Mouse (Mus musculus) MEL (cell line): ENCODE data around the gene Pi4ka. TPM values are rescaled to one million over a fixed set of nuclear protein-coding genes. Genes with fewer than 3 reads are reported as not detected.

Experiments used
- DNase-seq: peaks from one replicate; pipeline ENCODE4 v3.0.0; 2011; ENCODE audit warnings: low read depth, low spot score
- H3K27ac ChIP-seq: 2 replicates; pipeline ENCODE4 v1.5.1; 2012; ENCODE audit warnings: low read depth, mild to moderate bottlenecking, control low read depth, low read length, moderate library complexity; ENCODE audit not compliant: control insufficient read depth
- H3K27me3 ChIP-seq, 2 experiments: fragments of 150-350 bp in 1 of 2; sonication (generic) in 1 of 2; 2 replicates each; pipeline ENCODE4 v1.6.1; 2012; ENCODE audit warnings: low read length in 2 of 2, mild to moderate bottlenecking in 2 of 2, improper control_type of control experiment in 1 of 2, moderate library complexity in 1 of 2; ENCODE audit not compliant: insufficient read depth in 2 of 2, control insufficient read depth in 1 of 2
- H3K36me3 ChIP-seq, 2 experiments: 2 replicates each; pipeline ENCODE4 v1.6.1; 2012 to 2014; ENCODE audit warnings: low read length in 2 of 2, improper control_type of control experiment in 1 of 2, inconsistent platforms in 1 of 2, mild to moderate bottlenecking in 1 of 2; ENCODE audit not compliant: insufficient read depth in 2 of 2, control insufficient read depth in 1 of 2
- H3K4me1 ChIP-seq, 2 experiments: fragments of 150-350 bp in 1 of 2; sonication (generic) in 1 of 2; 2 replicates each; pipeline ENCODE4 v1.6.1; 2012; ENCODE audit warnings: low read length in 2 of 2, improper control_type of control experiment in 1 of 2, mild to moderate bottlenecking in 1 of 2; ENCODE audit not compliant: insufficient read depth in 2 of 2, control insufficient read depth in 1 of 2
- H3K4me3 ChIP-seq, 2 experiments: fragments of 150-350 bp in 1 of 2; sonication (generic) in 1 of 2; 2 replicates each; pipeline ENCODE4 v1.5.1; 2012; ENCODE audit warnings: low read depth in 2 of 2, low read length in 2 of 2, mild to moderate bottlenecking in 2 of 2, moderate library complexity in 2 of 2, control low read depth in 1 of 2, improper control_type of control experiment in 1 of 2; ENCODE audit not compliant: control insufficient read depth in 1 of 2, insufficient read depth in 1 of 2
- H3K79me2 ChIP-seq: 2 replicates; pipeline ENCODE4 v1.6.1; 2012; ENCODE audit warnings: mild to moderate bottlenecking, low read length, moderate library complexity; ENCODE audit not compliant: control insufficient read depth, poor library complexity, insufficient read depth
- H3K9ac ChIP-seq: 2 replicates; pipeline ENCODE4 v1.6.1; 2012; ENCODE audit warnings: low read depth, mild to moderate bottlenecking, control low read depth, low read length, moderate library complexity; ENCODE audit not compliant: control insufficient read depth, poor library complexity, severe bottlenecking
- H3K9me3 ChIP-seq: fragments of 150-350 bp; sonication (generic); replicated peaks from 2 replicates; pipeline ENCODE4 v1.6.1; 2012; ENCODE audit warnings: mild to moderate bottlenecking, low read length, improper control_type of control experiment, moderate library complexity; ENCODE audit not compliant: insufficient read depth
- BHLHE40 ChIP-seq: IDR thresholded peaks from 2 replicates; pipeline ENCODE4 v1.6.1; 2012; ENCODE audit warnings: low read depth, mild to moderate bottlenecking, inconsistent platforms, low read length, improper control_type of control experiment, borderline replicate concordance
- CTCF ChIP-seq, 3 experiments: IDR thresholded peaks in 2 of 3; conservative IDR thresholded peaks in 1 of 3; 2 replicates each; pipeline ENCODE4 v1.5.1; 2011 to 2012; ENCODE audit warnings: low read length in 3 of 3, low read depth in 2 of 3, mild to moderate bottlenecking in 2 of 3, improper control_type of control experiment in 1 of 3, inconsistent platforms in 1 of 3, mixed read lengths in 1 of 3, moderate library complexity in 1 of 3; ENCODE audit not compliant: control insufficient read depth in 1 of 3, insufficient read depth in 1 of 3, poor library complexity in 1 of 3, severe bottlenecking in 1 of 3
- E2F4 ChIP-seq: IDR thresholded peaks from 2 replicates; pipeline ENCODE4 v1.6.1; 2011; ENCODE audit warnings: low read depth, low read length, improper control_type of control experiment, borderline replicate concordance
- GATA1 ChIP-seq: IDR thresholded peaks from 2 replicates; pipeline ENCODE4 v1.6.1; 2011; ENCODE audit warnings: low read depth, low read length, improper control_type of control experiment
- HCFC1 ChIP-seq: IDR thresholded peaks from 2 replicates; pipeline ENCODE4 v1.6.1; 2012; ENCODE audit warnings: low read depth, mild to moderate bottlenecking, inconsistent platforms, low read length, improper control_type of control experiment, moderate library complexity
- JUND ChIP-seq: IDR thresholded peaks from 2 replicates; pipeline ENCODE4 v1.6.1; 2011; ENCODE audit warnings: low read depth, mild to moderate bottlenecking, improper control_type of control experiment, low read length
- MAX ChIP-seq: IDR thresholded peaks from 2 replicates; pipeline ENCODE4 v1.6.1; 2011; ENCODE audit warnings: low read length, improper control_type of control experiment
- MAZ ChIP-seq: IDR thresholded peaks from 2 replicates; pipeline ENCODE4 v1.6.1; 2012; ENCODE audit warnings: low read depth, mild to moderate bottlenecking, inconsistent platforms, low read length, improper control_type of control experiment
- MEF2A ChIP-seq: IDR thresholded peaks from 2 replicates; pipeline ENCODE4 v1.6.1; 2014; ENCODE audit warnings: low read depth, mild to moderate bottlenecking, inconsistent platforms, low read length, improper control_type of control experiment; ENCODE audit not compliant: poor library complexity, insufficient replicate concordance, severe bottlenecking; ENCODE audit errors: extremely low read depth
- MYC ChIP-seq: IDR thresholded peaks from 2 replicates; pipeline ENCODE4 v1.6.1; 2011; ENCODE audit warnings: low read depth, mild to moderate bottlenecking, low read length, improper control_type of control experiment, moderate library complexity
- NRF1 ChIP-seq: IDR thresholded peaks from 2 replicates; pipeline ENCODE4 v1.6.1; 2014; ENCODE audit warnings: low read depth, mild to moderate bottlenecking, inconsistent platforms, low read length, improper control_type of control experiment, moderate library complexity; ENCODE audit not compliant: poor library complexity, insufficient read depth, severe bottlenecking
- POLR2AphosphoS5 ChIP-seq: IDR thresholded peaks from 2 replicates; pipeline ENCODE4 v1.6.1; 2012; ENCODE audit warnings: low read depth, borderline replicate concordance, mild to moderate bottlenecking, inconsistent platforms, low read length, moderate library complexity, mixed read lengths
- SMC3 ChIP-seq: IDR thresholded peaks from 2 replicates; pipeline ENCODE4 v1.6.1; 2011; ENCODE audit warnings: low read depth, low read length, improper control_type of control experiment
- TBP ChIP-seq: IDR thresholded peaks from 2 replicates; pipeline ENCODE4 v1.8.0; 2011; ENCODE audit warnings: low read depth, low read length, improper control_type of control experiment
- TCF12 ChIP-seq: IDR thresholded peaks from 2 replicates; pipeline ENCODE4 v1.6.1; 2014; ENCODE audit warnings: low read depth, mild to moderate bottlenecking, inconsistent platforms, low read length, improper control_type of control experiment, moderate library complexity
- USF2 ChIP-seq, 2 experiments: IDR thresholded peaks; 2 replicates each; pipeline ENCODE4 v1.6.1; 2011 to 2012; ENCODE audit warnings: improper control_type of control experiment in 2 of 2, low read length in 2 of 2, borderline replicate concordance in 1 of 2, inconsistent platforms in 1 of 2, low read depth in 1 of 2, mild to moderate bottlenecking in 1 of 2; ENCODE audit not compliant: insufficient read depth in 1 of 2
- ZKSCAN1 ChIP-seq: IDR thresholded peaks from 2 replicates; pipeline ENCODE4 v1.6.1; 2012; ENCODE audit warnings: low read depth, mild to moderate bottlenecking, inconsistent platforms, low read length, improper control_type of control experiment, moderate library complexity
- polyA plus RNA-seq, 2 experiments: library from polyadenylated mRNA; stranded (reverse) in 1 of 2; unstranded in 1 of 2; fragments of >175 nt in 1 of 2; fragments of >200 nt in 1 of 2; gene quantifications; 2 replicates each; pipeline versions ENCODE4 v1.2.1 to v1.2.4; 2012; ENCODE audit warnings: low replicate concordance in 2 of 2, low read depth in 1 of 2; ENCODE audit not compliant: insufficient read length in 2 of 2, insufficient read depth in 1 of 2, missing spikeins in 1 of 2
- total RNA-seq: library from RNA; depleted of rRNA; stranded (reverse); fragments of 300-350 nt; gene quantifications from 2 replicates; pipeline ENCODE4 v1.2.3, GENCODE M21; 2012

Gene Pi4ka
- total and polyA plus RNA-seq, 3 experiments, result 25.0 to 286 (median 73.1) TPM

DNA sequence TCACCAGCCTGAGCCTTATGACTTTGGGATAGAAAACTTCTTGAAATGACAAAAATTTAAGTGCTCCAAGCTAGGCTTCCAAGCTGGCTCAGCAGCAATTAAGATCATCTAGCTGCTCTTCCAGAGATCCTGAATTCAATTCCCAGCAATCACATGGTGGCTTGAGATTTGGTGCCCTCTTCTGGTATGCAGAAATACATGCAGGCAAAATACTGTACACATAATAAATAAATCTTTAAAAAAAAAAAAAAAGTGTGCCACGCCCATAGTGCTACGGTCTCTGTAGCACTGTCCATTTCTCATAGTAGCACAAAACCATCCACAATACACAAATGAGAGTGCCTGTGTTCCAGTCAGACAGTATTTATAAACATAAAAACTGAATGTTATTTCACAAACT is 26.5 kb upstream of the Pi4ka start (continued):
- no peak for TF ChIP-seq MEF2A
- no peak for TF ChIP-seq POLR2AphosphoS5

- no peaks in the 10 kb centered on the region for H3K9me3 ChIP-seq
- no peak for TF ChIP-seq SMC3
- TF ChIP-seq USF2 (IDR thresholded peaks at IDR 0.05; ENCODE audit: borderline replicate concordance in 1 of 2, insufficient read depth in 1 of 2, low read depth in 1 of 2, low read length in 2 of 2), result no peak
- no peak overlapping the region for H3K27ac ChIP-seq
- no peak overlapping the region for H3K9ac ChIP-seq
- peaks cover 0 to 6% of the 10 kb centered on the region in 2 experiments; a peak in 2 of 4 replicates for H3K36me3 ChIP-seq
- no peaks in the 10 kb centered on the region for H3K27me3 ChIP-seq
- H3K4me1 ChIP-seq, result no peaks in the 10 kb centered on the region
- H3K79me2 ChIP-seq, result no peaks in the 10 kb centered on the region
- H3K4me3 ChIP-seq, result no peak overlapping the region
- DNase-seq, result no peak
Measured at GRCm38 (mm10) chr16:17423021-17423420, 16.9 kb upstream of the Pi4ka start.

DNA sequence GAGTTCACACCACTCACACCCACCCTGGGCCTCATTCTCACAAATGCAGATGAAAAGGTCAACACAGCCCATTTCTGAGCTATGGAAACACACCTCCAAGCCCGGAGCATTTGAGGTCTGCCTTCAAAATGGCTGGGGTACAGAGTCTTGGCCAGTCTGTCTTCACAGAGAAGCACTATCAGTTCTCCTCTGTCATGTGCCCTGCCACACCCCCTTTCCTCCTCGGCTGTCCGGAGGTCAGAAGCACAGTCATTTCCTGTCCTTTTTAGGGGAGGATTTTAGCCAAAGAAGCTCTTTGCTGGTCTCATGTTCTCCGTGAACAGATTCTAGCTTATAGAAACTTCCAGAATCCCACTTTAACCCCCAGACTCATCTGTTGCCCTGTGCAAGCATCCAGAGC is 4.1 kb upstream of the Pi4ka start:
- DNase-seq, result no peak
- Histone ChIP-seq H3K27me3 (no peaks in the 10 kb centered on the region), H3K36me3 (peaks cover 0 to 6% of the 10 kb centered on the region in 2 experiments; a peak in 2 of 4 replicates), H3K79me2 (peaks cover 11% of the 10 kb centered on the region), H3K4me1 (peaks cover 0 to 2% of the 10 kb centered on the region in 2 experiments; a peak in 1 of 4 replicates), H3K4me3 (no peak overlapping the region), H3K9me3 (no peaks in the 10 kb centered on the region), H3K27ac (no peak overlapping the region), H3K9ac (no peak overlapping the region)
- TF ChIP-seq E2F4 (no peak), MYC (no peak), NRF1 (no peak), GATA1 (no peak), MAX (no peak), BHLHE40 (no peak), CTCF (IDR thresholded peaks at IDR 0.05 in 2 of 3, conservative IDR thresholded peaks at IDR 0.05 in 1 of 3; ENCODE audit: control insufficient read depth in 1 of 3, insufficient read depth in 1 of 3, low read depth in 2 of 3, low read length in 3 of 3, poor library complexity in 1 of 3, severe bottlenecking in 1 of 3) (no peak), MAZ (no peak), TCF12 (no peak), JUND (no peak), MEF2A (no peak), HCFC1 (no peak), ZKSCAN1 (no peak), TBP (no peak)
